Comparison of ENCODE assay signal across 25 mouse cellular contexts in genomic region chr10:56788081-56788480, GRCm38 (mm10).
DNase-seq lines count a peak whose midpoint lies in the region; ATAC-seq lines count a peak whose summit lies in the region.
"Had no signal": no experiment of that assay in that cellular context is flagged by ENCODE, and none has a peak within 500 bp of the region (broad histone marks: within the 10 kb centered on the region; RNA-seq: fewer than 3 reads in every experiment).

No protein-coding gene starts in this region.

- H3K27me3 ChIP-seq in hindbrain, embryonic 16.5 days (replicated peaks; ENCODE audit: control insufficient read depth, insufficient read depth, low read length): no peaks in the 10 kb centered on the region
- no peaks in the 10 kb centered on the region for H3K27me3 ChIP-seq in hindbrain, embryonic 14.5 days (ENCODE audit: control insufficient read depth, insufficient read depth, low read length)
- H3K27me3 ChIP-seq in embryonic facial prominence, embryonic 10.5 days (replicated peaks; ENCODE audit: low read depth, poor library complexity, severe bottlenecking): no peaks in the 10 kb centered on the region
- no peaks in the 10 kb centered on the region for H3K27me3 ChIP-seq in forebrain, embryonic 15.5 days
- H3K27me3 ChIP-seq: forebrain, embryonic 12.5 days; heart, embryonic 13.5 days had no signal

- H3K4me2 ChIP-seq in hindbrain, embryonic 16.5 days (ENCODE audit: low read length): no peak overlapping the region
- H3K4me2 ChIP-seq in hindbrain, embryonic 14.5 days (replicated peaks): no peak overlapping the region
- no peak overlapping the region for H3K4me2 ChIP-seq in forebrain, embryonic 15.5 days (replicated peaks)
- H3K4me2 ChIP-seq: forebrain, embryonic 12.5 days; heart, embryonic 13.5 days had no signal

- no peaks in the 10 kb centered on the region for H3K36me3 ChIP-seq in hindbrain, embryonic 16.5 days (ENCODE audit: control insufficient read depth, insufficient read depth, low read length)
- no peaks in the 10 kb centered on the region for H3K36me3 ChIP-seq in hindbrain, embryonic 14.5 days (replicated peaks; ENCODE audit: control insufficient read depth, insufficient read depth)
- no peaks in the 10 kb centered on the region for H3K36me3 ChIP-seq in embryonic facial prominence, embryonic 10.5 days (replicated peaks)
- no peaks in the 10 kb centered on the region for H3K36me3 ChIP-seq in forebrain, embryonic 15.5 days
- H3K36me3 ChIP-seq: forebrain, embryonic 12.5 days; heart, embryonic 10.5 days; heart, embryonic 13.5 days had no signal

- H3K4me3 ChIP-seq in hindbrain, embryonic 16.5 days (ENCODE audit: low read length): no peak overlapping the region
- no peak overlapping the region for H3K4me3 ChIP-seq in hindbrain, embryonic 14.5 days (replicated peaks; ENCODE audit: low read length)
- no peak overlapping the region for H3K4me3 ChIP-seq in embryonic facial prominence, embryonic 10.5 days
- H3K4me3 ChIP-seq in forebrain, embryonic 15.5 days: no peak overlapping the region
- H3K4me3 ChIP-seq: forebrain, embryonic 12.5 days; heart, embryonic 10.5 days; heart, embryonic 13.5 days had no signal

- H3K4me1 ChIP-seq in hindbrain, embryonic 16.5 days (ENCODE audit: control insufficient read depth, insufficient read depth, low read depth, low read length): no peaks in the 10 kb centered on the region
- H3K4me1 ChIP-seq in hindbrain, embryonic 14.5 days (replicated peaks; ENCODE audit: control insufficient read depth, insufficient read depth, low read length): no peaks in the 10 kb centered on the region
- H3K4me1 ChIP-seq in embryonic facial prominence, embryonic 10.5 days: 0 out of 2 replicates have a peak, but pooled peaks cover 3% of the 10 kb centered on the region
- no peaks in the 10 kb centered on the region for H3K4me1 ChIP-seq in forebrain, embryonic 15.5 days
- H3K4me1 ChIP-seq: forebrain, embryonic 12.5 days; heart, embryonic 10.5 days; heart, embryonic 13.5 days had no signal

- H3K27ac ChIP-seq in hindbrain, embryonic 16.5 days (ENCODE audit: low read depth, low read length): no peak overlapping the region
- no peak overlapping the region for H3K27ac ChIP-seq in hindbrain, embryonic 14.5 days
- no peak overlapping the region for H3K27ac ChIP-seq in embryonic facial prominence, embryonic 10.5 days (replicated peaks)
- H3K27ac ChIP-seq in forebrain, embryonic 15.5 days (replicated peaks): no peak overlapping the region
- H3K27ac ChIP-seq: forebrain, embryonic 12.5 days; heart, embryonic 10.5 days; heart, embryonic 13.5 days had no signal

- 67% methylated on average over 4 of the region's 4 CpGs for WGBS in hindbrain, embryonic 16.5 days
- WGBS in hindbrain, embryonic 14.5 days: 82% methylated on average over 4 of the region's 4 CpGs
- 64% methylated on average over 4 of the region's 4 CpGs for WGBS in embryonic facial prominence, embryonic 10.5 days
- whole genome bisulfite sequencing in forebrain, embryonic 15.5 days: 40% methylated on average over 4 of the region's 4 CpGs

- no peak for DNase-seq in hindbrain, embryonic 14.5 days (ENCODE audit: low spot score)
- peak; percentile 98 for DNase-seq in Muller cell, postnatal 12 days (ENCODE audit: inconsistent ontology term)
- DNase-seq in embryonic facial prominence, embryonic 10.5 days (ENCODE audit: low spot score): peak; percentile 8
- peak; percentile 54 for DNase-seq in retina, postnatal 1 day
- DNase-seq in frontal cortex, postnatal 10 days (ENCODE audit: low spot score in 2 of 2): no peak
- DNase-seq: adrenal gland, postnatal 10 days; adrenal gland, postnatal 36 days; cerebellum, adult 11-12 months; cerebellum, adult 8-10 months; cerebellum, postnatal 10 days; cerebellum, postnatal 36 days; embryo, embryonic 11 days; forebrain, postnatal 0 days; gastrocnemius, postnatal 25 days; heart, adult 18-20 months; heart, postnatal 14 days; heart, postnatal 4 days; kidney, adult 2 months had no signal

- no peak overlapping the region for H3K9ac ChIP-seq in hindbrain, embryonic 16.5 days (ENCODE audit: low read depth, low read length)
- no peak overlapping the region for H3K9ac ChIP-seq in hindbrain, embryonic 14.5 days
- no peak overlapping the region for H3K9ac ChIP-seq in forebrain, embryonic 15.5 days (replicated peaks)
- H3K9ac ChIP-seq: forebrain, embryonic 12.5 days; forebrain, postnatal 0 days; heart, embryonic 13.5 days had no signal

- H3K9me3 ChIP-seq in hindbrain, embryonic 16.5 days (ENCODE audit: control insufficient read depth, low read length): no peaks in the 10 kb centered on the region
- H3K9me3 ChIP-seq in hindbrain, embryonic 14.5 days (ENCODE audit: control insufficient read depth, low read length): no peaks in the 10 kb centered on the region
- H3K9me3 ChIP-seq in embryonic facial prominence, embryonic 10.5 days: no peaks in the 10 kb centered on the region
- no peaks in the 10 kb centered on the region for H3K9me3 ChIP-seq in forebrain, embryonic 15.5 days
- H3K9me3 ChIP-seq: forebrain, embryonic 12.5 days; heart, embryonic 10.5 days; heart, embryonic 13.5 days had no signal

- ATAC-seq in hindbrain, embryonic 16.5 days: 0 out of 2 replicates have a peak, but pooled peaks have one; percentile 37
- ATAC-seq in hindbrain, embryonic 14.5 days (ENCODE audit: low FRiP score): no peak
- ATAC-seq in forebrain, embryonic 15.5 days (replicated peaks): no peak
- ATAC-seq: CD4-positive, CD25-positive, alpha-beta regulatory T cell, adult 4 months; forebrain, postnatal 0 days; intestine, postnatal 0 days had no signal

Comparison
In these comparisons a context has a peak if more than half of its experiments do, and no peak if none do; other contexts are left out.
1. DNase-seq: peak in Muller cell, postnatal 12 days (single experiment), embryonic facial prominence, embryonic 10.5 days (single experiment) and retina, postnatal 1 day (single experiment); none in hindbrain, embryonic 14.5 days (single experiment) and frontal cortex, postnatal 10 days (0 of 2).